ENCODE assay signal across 17 mouse cellular contexts in genomic region chr7:45637710-45638109, GRCm38 (mm10). TPM values are rescaled to one million over a fixed set of nuclear protein-coding genes. Genes with fewer than 3 reads are reported as not detected.
DNase-seq lines count a peak whose midpoint lies in the region; ATAC-seq and TF ChIP-seq lines count a peak whose summit lies in the region.
"Had no signal": no experiment of that assay in that cellular context is flagged by ENCODE, and none has a peak within 500 bp of the region (broad histone marks: within the 10 kb centered on the region; RNA-seq: fewer than 3 reads in every experiment).

No protein-coding gene starts in this region.

- no peak for TF ChIP-seq CTCF in left cerebral cortex, adult 2 months (IDR thresholded peaks at IDR 0.05)

- DNase-seq in forebrain, embryonic 10.5 days (ENCODE audit: extremely low spot score, low spot score), result no peak
- DNase-seq in left cerebral cortex, adult 2 months (ENCODE audit: extremely low spot score in 1 of 2, low spot score in 2 of 2), result no peak
- DNase-seq in left cerebral cortex, postnatal 36 days (ENCODE audit: low spot score in 2 of 2), result no peak
- DNase-seq in kidney, postnatal 36 days, result no peak
- DNase-seq: liver, postnatal 0 days; thymus, postnatal 25 days had no signal

- no peak overlapping the region for H3K9ac ChIP-seq in forebrain, embryonic 16.5 days (replicated peaks; ENCODE audit: low read depth, low read length)
- peak overlapping the region; percentile 48; the same call in 1 of the 2 replicates for H3K9ac ChIP-seq in forebrain, embryonic 13.5 days
- no peak overlapping the region for H3K9ac ChIP-seq in midbrain, embryonic 15.5 days
- H3K9ac ChIP-seq: liver, postnatal 0 days had no signal

- H3K4me3 ChIP-seq in forebrain, embryonic 10.5 days, result peak overlapping the region; percentile 37; the same call in 1 of the 2 replicates
- no peak overlapping the region for H3K4me3 ChIP-seq in forebrain, embryonic 16.5 days (replicated peaks; ENCODE audit: low read length)
- H3K4me3 ChIP-seq in left cerebral cortex, adult 2 months, result peak overlapping the region; percentile 43
- H3K4me3 ChIP-seq in forebrain, embryonic 13.5 days, result 0 out of 2 replicates have a peak overlapping the region, but pooled peaks have one; percentile 19
- H3K4me3 ChIP-seq in midbrain, embryonic 15.5 days, result peak overlapping the region; percentile 35; the same call in 1 of the 2 replicates

- intact Hi-C loops in left cerebral cortex, adult 2 months (cut with DNase I), result no loop called here
- intact Hi-C loops in left cerebral cortex, postnatal 36 days (cut with DNase I), result no loop called here

- 93% methylated on average over 6 of the region's 6 CpGs for WGBS in forebrain, embryonic 10.5 days
- 96% methylated on average over 6 of the region's 6 CpGs for WGBS in forebrain, embryonic 16.5 days
- 89% methylated on average over 6 of the region's 6 CpGs for WGBS in forebrain, embryonic 13.5 days
- 94% methylated on average over 6 of the region's 6 CpGs for WGBS in midbrain, embryonic 15.5 days

- H3K4me1 ChIP-seq in forebrain, embryonic 10.5 days, result peaks cover 42% of the 10 kb centered on the region
- H3K4me1 ChIP-seq in forebrain, embryonic 16.5 days (replicated peaks; ENCODE audit: control insufficient read depth, insufficient read depth, low read length), result peaks cover 17% of the 10 kb centered on the region
- H3K4me1 ChIP-seq in forebrain, embryonic 13.5 days, result peaks cover 23% of the 10 kb centered on the region
- H3K4me1 ChIP-seq in midbrain, embryonic 15.5 days, result peaks cover 15% of the 10 kb centered on the region

- peaks cover 3% of the 10 kb centered on the region; the same call in 1 of the 2 replicates for H3K9me3 ChIP-seq in forebrain, embryonic 10.5 days
- H3K9me3 ChIP-seq in forebrain, embryonic 16.5 days (ENCODE audit: control insufficient read depth, low read length), result no peaks in the 10 kb centered on the region
- 0 out of 2 replicates have a peak, but pooled peaks cover 3% of the 10 kb centered on the region for H3K9me3 ChIP-seq in forebrain, embryonic 13.5 days (replicated peaks)
- no peaks in the 10 kb centered on the region for H3K9me3 ChIP-seq in midbrain, embryonic 15.5 days
- H3K9me3 ChIP-seq: embryonic facial prominence, embryonic 12.5 days had no signal

- H3K27me3 ChIP-seq in forebrain, embryonic 10.5 days (ENCODE audit: poor library complexity, severe bottlenecking), result peaks cover 35% of the 10 kb centered on the region
- H3K27me3 ChIP-seq in forebrain, embryonic 16.5 days (replicated peaks; ENCODE audit: control insufficient read depth, insufficient read depth, low read length), result no peaks in the 10 kb centered on the region
- peaks cover 3% of the 10 kb centered on the region; the same call in 1 of the 2 replicates for H3K27me3 ChIP-seq in forebrain, embryonic 13.5 days
- H3K27me3 ChIP-seq in midbrain, embryonic 15.5 days (replicated peaks), result peaks cover 6% of the 10 kb centered on the region; the same call in 1 of the 2 replicates

- ATAC-seq in forebrain, embryonic 16.5 days, result no peak
- no peak for ATAC-seq in forebrain, embryonic 13.5 days
- ATAC-seq in midbrain, embryonic 15.5 days (replicated peaks), result no peak
- no peak for ATAC-seq in megakaryocyte, adult 5-6 weeks (ENCODE audit: poor library complexity, severe bottlenecking)
- ATAC-seq: liver, postnatal 0 days had no signal

- H3K27ac ChIP-seq in forebrain, embryonic 10.5 days, result no peak overlapping the region
- H3K27ac ChIP-seq in forebrain, embryonic 16.5 days (ENCODE audit: low read length), result no peak overlapping the region
- H3K27ac ChIP-seq in left cerebral cortex, adult 2 months, result no peak overlapping the region; the same call in 1 of the 2 replicates
- no peak overlapping the region for H3K27ac ChIP-seq in forebrain, embryonic 13.5 days
- H3K27ac ChIP-seq in midbrain, embryonic 15.5 days, result no peak overlapping the region
- H3K27ac ChIP-seq: embryonic facial prominence, embryonic 12.5 days; kidney, postnatal 0 days had no signal

- H3K4me2 ChIP-seq in forebrain, embryonic 16.5 days (ENCODE audit: low read length), result no peak overlapping the region; the same call in 1 of the 2 replicates
- peak overlapping the region; percentile 59 for H3K4me2 ChIP-seq in forebrain, embryonic 13.5 days
- H3K4me2 ChIP-seq in midbrain, embryonic 15.5 days, result no peak overlapping the region; the same call in 1 of the 2 replicates

- peaks cover 19% of the 10 kb centered on the region for H3K36me3 ChIP-seq in forebrain, embryonic 10.5 days (replicated peaks)
- H3K36me3 ChIP-seq in forebrain, embryonic 16.5 days (ENCODE audit: control insufficient read depth, insufficient read depth), result no peaks in the 10 kb centered on the region; the same call in 1 of the 2 replicates
- peaks cover 9% of the 10 kb centered on the region for H3K36me3 ChIP-seq in forebrain, embryonic 13.5 days (ENCODE audit: poor library complexity, severe bottlenecking)
- H3K36me3 ChIP-seq in midbrain, embryonic 15.5 days (replicated peaks), result peaks cover 8% of the 10 kb centered on the region; the same call in 1 of the 2 replicates

RNA-seq across cellular contexts. Expression of gene Mamstr, which starts 2.1 kb away (rescaled TPM):
- 1.7 and 3.1 TPM in 2 replicates for polyA plus RNA-seq in forebrain, embryonic 10.5 days (2016; fragmentation: Nextera tagmentation; extraction: Ambion mirVana)
- polyA plus RNA-seq in forebrain, embryonic 16.5 days (2015; fragmentation: Nextera tagmentation; extraction: Ambion mirVana), result 2.8 and 4.2 TPM in 2 replicates
- 1 to 10 TPM; 3.5 to 3.9 TPM for total RNA-seq in left cerebral cortex, adult 2 months (2021)
- total RNA-seq in left cerebral cortex, postnatal 36 days (2021), result 1 to 10 TPM; 4.1 to 5.1 TPM
- polyA plus RNA-seq in forebrain, embryonic 13.5 days (2015; fragmentation: Nextera tagmentation; extraction: Ambion mirVana), result 1.8 and 3.8 TPM in 2 replicates
- 3.6 and 3.8 TPM in 2 replicates for polyA plus RNA-seq in midbrain, embryonic 15.5 days (2015; fragmentation: Nextera tagmentation; extraction: Ambion mirVana)
- total RNA-seq in megakaryocyte, adult 5-6 weeks (2015), result not detected in 2 replicates
- 0.53 TPM in 1 of 2 replicates, not detected in the other for total RNA-seq in megakaryocyte, adult 5-6 weeks (2017)

RNA-seq across cellular contexts. Expression of gene Rasip1, which starts 10.4 kb away (rescaled TPM):
- polyA plus RNA-seq in forebrain, embryonic 10.5 days (2016; fragmentation: Nextera tagmentation; extraction: Ambion mirVana), result 4.5 and 4.7 TPM in 2 replicates
- polyA plus RNA-seq in forebrain, embryonic 16.5 days (2015; fragmentation: Nextera tagmentation; extraction: Ambion mirVana), result 13.5 and 15.1 TPM in 2 replicates
- 1 to 10 TPM; 6.1 to 8.0 TPM for total RNA-seq in left cerebral cortex, adult 2 months (2021)
- total RNA-seq in left cerebral cortex, postnatal 36 days (2021), result 1 to 10 TPM; 6.9 to 8.0 TPM
- polyA plus RNA-seq in forebrain, embryonic 13.5 days (2015; fragmentation: Nextera tagmentation; extraction: Ambion mirVana), result 5.7 TPM in 2 replicates
- 21.8 and 23.1 TPM in 2 replicates for polyA plus RNA-seq in midbrain, embryonic 15.5 days (2015; fragmentation: Nextera tagmentation; extraction: Ambion mirVana)
- total RNA-seq in megakaryocyte, adult 5-6 weeks (2015), result 0.20 TPM in 1 of 2 replicates, not detected in the other
- 0.29 TPM in 1 of 2 replicates, not detected in the other for total RNA-seq in megakaryocyte, adult 5-6 weeks (2017)
- polyA plus RNA-seq: C2C12 had no signal

RNA-seq across cellular contexts. Expression of gene Izumo1, which starts 16.1 kb away (rescaled TPM):
- polyA plus RNA-seq in forebrain, embryonic 10.5 days (2016; fragmentation: Nextera tagmentation; extraction: Ambion mirVana), result 0.25 TPM in 1 of 2 replicates, not detected in the other
- not detected in 2 replicates for polyA plus RNA-seq in forebrain, embryonic 16.5 days (2015; fragmentation: Nextera tagmentation; extraction: Ambion mirVana)
- total RNA-seq in left cerebral cortex, adult 2 months (2021), result under 1 TPM in 1 of 2 experiments, not detected in 1; 0.34 TPM
- total RNA-seq in left cerebral cortex, postnatal 36 days (2021), result not detected
- 0.10 TPM in 1 of 2 replicates, not detected in the other for polyA plus RNA-seq in forebrain, embryonic 13.5 days (2015; fragmentation: Nextera tagmentation; extraction: Ambion mirVana)
- polyA plus RNA-seq in midbrain, embryonic 15.5 days (2015; fragmentation: Nextera tagmentation; extraction: Ambion mirVana), result not detected in 2 replicates
- total RNA-seq in megakaryocyte, adult 5-6 weeks (2015), result not detected in 2 replicates
- total RNA-seq in megakaryocyte, adult 5-6 weeks (2017), result 0.22 TPM in 1 of 2 replicates, not detected in the other
- total RNA-seq: gastrocnemius, adult 18-20 months had no signal
- polyA plus RNA-seq: C2C12 had no signal

RNA-seq across cellular contexts. Expression of gene Fut1, which starts 20.6 kb away (rescaled TPM):
- polyA plus RNA-seq in forebrain, embryonic 10.5 days (2016; fragmentation: Nextera tagmentation; extraction: Ambion mirVana), result 0.07 TPM in 1 of 2 replicates, not detected in the other
- polyA plus RNA-seq in forebrain, embryonic 16.5 days (2015; fragmentation: Nextera tagmentation; extraction: Ambion mirVana), result not detected in 2 replicates
- total RNA-seq in left cerebral cortex, adult 2 months (2021), result not detected
- not detected for total RNA-seq in left cerebral cortex, postnatal 36 days (2021)
- polyA plus RNA-seq in forebrain, embryonic 13.5 days (2015; fragmentation: Nextera tagmentation; extraction: Ambion mirVana), result not detected in 2 replicates
- not detected in 2 replicates for polyA plus RNA-seq in midbrain, embryonic 15.5 days (2015; fragmentation: Nextera tagmentation; extraction: Ambion mirVana)
- total RNA-seq in megakaryocyte, adult 5-6 weeks (2015), result not detected in 2 replicates
- total RNA-seq in megakaryocyte, adult 5-6 weeks (2017), result not detected in 2 replicates
- total RNA-seq: adrenal gland, adult 18-20 months; gastrocnemius, adult 18-20 months; left cerebral cortex, adult 18-20 months had no signal
- polyA plus RNA-seq: heart, postnatal 0 days had no signal

RNA-seq across cellular contexts. Expression of gene Fgf21, which starts 22.4 kb away (rescaled TPM):
- not detected in 2 replicates for polyA plus RNA-seq in forebrain, embryonic 10.5 days (2016; fragmentation: Nextera tagmentation; extraction: Ambion mirVana)
- polyA plus RNA-seq in forebrain, embryonic 16.5 days (2015; fragmentation: Nextera tagmentation; extraction: Ambion mirVana), result not detected in 2 replicates
- total RNA-seq in left cerebral cortex, adult 2 months (2021), result not detected
- total RNA-seq in left cerebral cortex, postnatal 36 days (2021), result not detected
- polyA plus RNA-seq in forebrain, embryonic 13.5 days (2015; fragmentation: Nextera tagmentation; extraction: Ambion mirVana), result 0.19 TPM in 1 of 2 replicates, not detected in the other
- polyA plus RNA-seq in midbrain, embryonic 15.5 days (2015; fragmentation: Nextera tagmentation; extraction: Ambion mirVana), result not detected in 2 replicates
- not detected in 2 replicates for total RNA-seq in megakaryocyte, adult 5-6 weeks (2015)
- not detected in 2 replicates for total RNA-seq in megakaryocyte, adult 5-6 weeks (2017)
- total RNA-seq: gastrocnemius, adult 18-20 months; left cerebral cortex, adult 18-20 months had no signal
- polyA plus RNA-seq: heart, postnatal 0 days had no signal
